Mouse (Mus musculus) telencephalon, adult 2 months (tissue): ENCODE results near the gene Prdm8.

Experiments
- DNase-seq: peaks from one replicate; pipeline ENCODE4 v3.0.0-alpha.2; 2011; ENCODE audit warnings: low read depth, low spot score

Prdm8 gene

DNA sequence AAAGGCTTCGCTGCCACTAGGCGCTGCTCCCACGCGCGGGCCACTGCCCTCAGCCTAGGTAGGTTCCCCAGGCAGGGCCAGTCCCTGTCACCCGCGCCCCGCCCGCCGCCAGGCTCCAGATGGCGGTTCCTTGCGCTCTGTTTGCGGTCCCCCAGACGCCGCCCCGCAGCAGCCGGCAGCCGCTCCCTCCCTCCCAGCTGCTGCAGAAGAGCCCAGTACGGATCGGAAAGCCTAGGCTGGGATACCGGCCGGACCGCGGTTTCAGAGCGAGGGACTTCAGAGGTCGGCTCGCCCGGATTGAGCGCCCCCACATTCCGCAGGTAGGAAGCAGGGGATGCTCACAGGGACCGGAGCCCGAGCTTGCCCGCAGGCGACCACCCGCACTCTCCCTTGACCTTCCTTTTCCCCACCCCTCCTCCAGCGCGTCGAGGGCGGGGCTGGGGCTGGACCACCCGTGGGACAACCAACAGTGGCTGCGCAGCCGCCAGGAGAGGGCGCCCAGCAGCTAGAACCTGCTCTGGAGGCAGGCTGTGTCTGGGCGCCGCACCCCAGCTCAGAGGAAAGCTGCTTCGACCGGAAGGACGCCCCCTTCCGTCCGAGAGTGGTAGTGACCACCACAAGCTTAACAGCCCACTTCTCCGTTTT, at the start of gene Prdm8:
Gene Prdm8, plus strand, starts transcription at position 19 of the 645 bp plus-strand sequence.
- DNase-seq, result no peak

GRCm38 (mm10) chr5:98127074-98127473, 39.9 kb upstream of the Prdm8 start:
- DNase-seq, result no peak

DNA sequence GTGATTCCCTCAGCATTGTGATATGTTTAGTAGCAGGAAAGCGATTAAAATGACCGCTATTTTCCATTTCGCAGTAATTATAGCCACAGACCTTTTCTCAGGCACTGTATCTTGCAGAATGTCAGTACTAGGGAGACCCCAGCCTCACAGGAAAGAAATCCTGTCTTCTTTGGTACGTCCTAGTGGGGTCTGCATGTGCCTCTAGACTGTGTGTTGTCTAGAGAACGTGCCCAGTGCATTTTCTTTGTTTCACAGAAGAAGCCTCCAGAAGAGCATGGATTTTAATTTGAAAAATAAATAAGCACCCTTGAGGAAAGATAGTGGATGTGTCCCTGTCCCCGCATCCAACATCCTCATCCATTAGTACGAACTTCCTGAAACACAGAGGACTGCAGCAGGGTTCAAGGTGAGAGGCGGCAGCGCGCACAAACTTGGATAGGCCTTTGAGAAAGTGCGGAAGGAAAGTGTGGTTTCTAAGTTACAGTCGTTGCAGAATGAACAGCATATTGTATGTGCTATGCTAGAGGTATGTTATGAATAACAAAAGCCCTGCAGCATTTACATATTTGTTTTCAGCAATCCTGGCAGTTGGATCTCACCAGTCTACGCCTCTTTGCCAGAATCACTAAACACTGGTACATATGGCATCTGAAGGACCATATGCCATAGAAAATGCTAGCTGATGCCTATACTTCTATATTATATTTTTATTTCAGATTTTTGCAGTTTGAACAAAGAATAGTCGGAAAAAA, 28.3 kb upstream of the Prdm8 start:
- peak; percentile 60 for DNase-seq

DNA sequence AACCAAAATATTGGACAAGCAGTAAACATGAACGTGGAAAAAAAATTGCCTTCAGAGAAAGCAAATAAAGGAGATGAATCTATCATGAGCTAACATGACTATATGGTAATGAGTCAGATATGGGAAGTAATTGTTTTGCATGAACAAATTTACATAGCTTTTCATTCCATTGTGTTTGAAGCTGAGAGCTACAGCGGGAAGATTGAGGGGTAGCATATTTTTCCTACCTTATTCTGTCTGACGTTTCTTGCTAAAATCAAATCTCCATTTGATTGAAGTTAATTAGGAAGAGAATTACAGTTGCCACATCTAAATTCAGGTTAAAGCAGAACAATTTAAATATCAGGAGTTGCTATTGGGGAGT, 27.7 kb upstream of the Prdm8 start:
- no peak for DNase-seq

DNA sequence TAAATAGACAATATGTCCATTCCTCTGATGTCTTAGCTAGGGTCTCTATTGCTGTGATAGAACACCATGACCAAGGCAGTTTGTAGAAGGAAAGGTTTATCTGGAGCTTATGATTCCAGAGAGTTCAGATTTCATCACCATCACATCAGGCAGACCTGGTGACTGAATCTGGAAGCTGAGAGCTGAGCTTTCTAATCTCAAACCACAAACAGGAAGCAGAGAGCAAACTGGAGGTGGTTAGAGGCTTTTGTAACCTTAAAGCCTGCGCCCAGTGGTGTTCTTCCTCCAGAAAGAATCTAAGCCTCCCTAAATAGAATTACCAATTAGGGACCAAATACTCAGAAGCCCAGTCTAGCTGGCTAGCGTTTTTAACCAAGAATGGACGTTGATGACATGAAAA, 20.1 kb upstream of the Prdm8 start:
- DNase-seq, result no peak

DNA sequence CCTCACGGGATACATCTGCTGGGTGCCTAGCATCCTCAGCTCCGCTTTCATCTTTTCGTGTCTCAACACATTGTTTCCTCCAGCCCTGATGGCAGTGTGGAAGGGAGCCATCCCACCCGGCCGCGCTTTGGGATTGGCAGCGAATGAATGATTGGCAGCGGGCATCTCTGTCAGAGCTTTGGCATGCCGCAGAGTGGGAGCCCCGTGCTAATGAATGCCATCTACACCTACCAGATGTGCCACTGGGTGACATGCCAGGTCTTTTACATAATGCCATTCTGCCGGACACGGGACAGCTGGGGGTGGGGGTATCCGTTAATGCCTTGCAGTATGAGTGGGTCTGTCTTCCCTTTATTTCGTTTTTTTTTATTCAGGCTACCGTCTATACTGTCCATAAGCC, 882 bp upstream of the Prdm8 start:
- no peak for DNase-seq

DNA sequence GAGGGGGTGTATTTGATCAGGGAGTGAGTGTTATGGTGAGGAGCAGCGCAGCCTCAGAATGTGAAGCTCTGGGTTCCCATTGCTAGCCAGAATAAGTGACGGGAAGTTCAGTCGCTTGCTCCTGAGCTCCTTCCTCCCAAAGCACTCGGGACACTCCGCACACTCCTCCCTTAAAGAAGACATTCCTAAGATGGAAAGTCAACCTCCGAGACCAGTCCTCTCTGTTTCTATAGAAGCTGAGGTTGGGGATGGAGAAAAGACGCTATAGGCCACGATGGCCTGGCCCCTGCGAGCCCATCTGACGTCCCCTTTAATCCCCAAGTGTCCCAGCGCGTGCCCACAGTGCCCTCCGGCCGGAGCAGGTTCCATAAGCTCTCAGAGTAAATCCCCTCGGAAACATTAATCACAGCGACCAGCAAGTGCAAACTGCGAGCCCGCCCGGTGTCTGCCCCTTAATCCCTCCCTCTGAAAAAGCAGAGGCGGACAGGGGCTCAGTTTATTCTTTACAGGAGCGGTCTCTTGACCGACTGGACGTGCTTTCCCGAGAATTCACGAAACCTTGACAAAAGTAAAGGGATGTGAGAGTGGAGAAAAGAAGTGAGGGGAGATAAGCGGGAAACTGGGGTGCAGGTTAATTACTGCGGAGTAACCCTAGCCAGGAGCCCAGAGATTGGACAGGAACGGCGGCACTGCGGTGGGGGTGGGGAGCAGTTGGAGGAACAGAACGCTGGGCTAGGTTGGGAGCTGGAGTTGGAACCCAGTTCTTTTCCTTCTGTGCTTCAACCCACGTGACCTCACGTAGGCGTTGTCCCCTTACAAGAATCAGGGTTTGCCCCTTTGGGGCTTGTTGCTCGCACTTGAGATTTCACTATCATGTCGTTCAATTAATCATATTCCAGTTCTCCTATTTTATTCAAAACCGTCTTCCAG, 1.6 kb downstream of the Prdm8 start:
- DNase-seq, result no peak

DNA sequence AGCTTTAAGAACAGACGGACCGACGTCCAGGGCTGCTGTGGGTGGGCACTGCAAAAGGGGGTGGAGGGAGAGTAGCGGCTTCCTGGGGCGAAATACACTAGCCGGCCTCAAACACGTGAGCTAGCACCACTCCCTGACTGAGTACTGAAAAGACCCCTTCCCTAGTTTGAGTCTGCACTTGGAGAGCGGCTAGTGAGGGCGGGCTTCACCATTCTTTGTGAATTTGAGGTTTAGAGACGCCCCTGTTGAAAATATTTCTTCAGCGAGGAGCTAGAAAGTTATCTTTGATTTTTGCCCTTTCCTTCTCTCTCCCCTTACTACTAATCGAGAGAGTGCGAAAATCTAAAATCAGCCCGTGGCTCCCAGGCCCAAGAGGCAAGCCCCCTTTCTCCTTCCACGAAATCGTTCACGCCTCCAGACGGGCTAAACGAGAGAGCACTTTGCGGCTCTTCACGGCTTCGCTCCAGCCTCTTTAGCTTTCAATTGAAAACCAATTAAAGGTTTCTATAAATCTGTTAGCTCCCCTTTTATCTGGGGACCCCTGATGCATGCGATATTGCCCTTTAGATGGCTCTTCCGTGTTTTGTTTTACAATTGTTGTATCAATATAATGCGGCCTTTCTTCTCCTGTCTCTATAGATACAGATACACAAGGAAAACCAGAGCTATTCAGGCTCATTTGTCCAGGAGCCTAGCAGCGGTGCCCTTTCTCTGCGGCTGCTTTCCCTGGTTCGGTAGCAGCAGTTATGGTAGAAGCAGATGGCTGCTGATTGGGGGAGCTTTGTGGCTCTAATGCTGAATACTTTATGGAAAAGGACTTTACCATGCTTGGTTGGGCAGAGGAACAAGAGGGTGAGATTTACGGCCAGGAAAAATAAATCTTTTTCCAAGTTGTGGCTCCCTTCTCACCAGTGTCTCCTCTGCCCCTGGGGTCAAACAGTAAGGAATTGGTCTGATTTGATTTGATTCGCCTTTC, 2.7 kb downstream of the Prdm8 start:
- DNase-seq, result no peak

DNA sequence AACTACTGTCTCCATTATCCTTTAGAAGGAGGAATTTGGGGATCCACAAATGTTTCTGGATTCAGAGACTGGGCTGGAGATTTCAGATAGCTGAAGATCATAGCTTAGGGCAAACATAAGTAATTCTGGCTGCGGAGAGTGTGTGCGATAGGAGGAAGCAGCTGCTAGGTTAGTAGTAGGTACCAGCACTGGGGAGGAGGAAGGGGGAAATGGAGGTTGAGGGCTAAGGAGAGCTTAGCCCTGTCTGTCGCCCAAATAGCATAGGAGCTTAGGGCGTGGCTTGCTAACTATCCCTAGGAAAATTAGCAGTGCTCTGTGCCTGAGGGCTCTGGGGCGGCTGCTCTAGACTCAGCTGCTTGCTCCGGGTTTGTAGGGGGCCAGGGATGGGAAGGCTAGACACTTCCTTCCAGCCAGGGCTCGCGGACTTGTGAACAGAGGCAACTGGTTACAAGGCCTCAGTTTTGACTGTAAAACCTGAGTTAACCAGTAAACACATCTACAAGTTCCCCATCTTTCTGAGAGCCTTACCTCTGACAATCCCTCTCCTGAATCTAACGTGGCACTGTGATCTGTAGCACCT, 4.7 kb downstream of the Prdm8 start:
- no peak for DNase-seq

DNA sequence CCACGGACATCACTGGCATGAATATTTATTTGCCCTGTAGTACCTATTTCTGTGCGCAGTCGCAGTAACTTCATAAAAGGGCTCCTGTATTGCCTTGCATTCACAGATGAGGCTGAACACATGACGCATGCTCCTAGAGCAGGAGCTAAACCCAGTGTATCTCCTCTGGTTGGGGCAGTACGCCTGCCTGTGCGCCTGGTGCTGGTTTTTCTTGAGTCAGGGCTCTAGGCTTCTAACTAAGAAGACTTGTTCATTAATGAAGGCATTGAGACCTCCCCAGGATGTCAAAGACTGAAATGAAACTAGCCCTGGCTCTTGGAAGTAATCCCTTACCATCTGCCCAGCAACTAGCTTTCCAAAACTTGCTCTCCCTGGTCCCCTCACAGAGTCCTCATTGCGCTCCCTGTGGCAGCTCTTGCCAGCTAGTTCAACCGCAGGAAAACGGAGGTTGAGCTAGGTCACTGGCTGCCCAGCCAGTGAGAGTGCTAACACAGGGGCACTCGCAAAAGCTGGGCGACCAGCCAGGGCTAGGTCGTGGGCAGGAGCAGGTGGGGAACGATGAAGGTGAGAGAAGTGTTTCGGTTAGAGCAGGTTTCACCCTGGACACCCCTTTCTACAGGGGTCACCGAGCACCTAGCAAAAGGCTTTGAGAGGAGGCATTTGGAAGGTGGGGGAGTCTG, 5.6 kb downstream of the Prdm8 start:
- no peak for DNase-seq

- DNase-seq, result no peak
Measured at GRCm38 (mm10) chr5:98173694-98174093, 6.7 kb downstream of the Prdm8 start.

- no peak for DNase-seq
Measured at GRCm38 (mm10) chr5:98179606-98180005, 12.6 kb downstream of the Prdm8 start.

DNA sequence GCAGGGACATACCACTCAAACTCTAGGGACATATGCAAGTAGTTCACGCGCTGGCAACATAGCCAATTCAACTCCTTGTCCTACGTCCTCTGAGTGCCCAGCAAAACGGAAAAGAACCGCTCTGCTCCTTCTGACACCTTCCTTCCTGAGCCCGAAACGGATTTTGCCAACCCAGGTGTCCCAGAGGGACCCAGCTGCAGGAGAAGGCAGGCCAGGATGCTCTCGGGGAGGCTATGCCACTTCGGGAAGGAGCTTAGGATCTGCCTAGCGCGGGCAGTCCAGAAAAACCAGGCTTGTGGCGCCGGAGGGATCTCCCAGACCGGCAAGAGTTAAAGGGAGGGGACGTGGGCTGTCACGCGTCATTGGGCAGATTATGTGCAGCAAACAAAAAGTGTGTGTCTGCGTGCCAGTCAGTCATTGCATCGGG, 13.5 kb downstream of the Prdm8 start:
- no peak for DNase-seq

DNA sequence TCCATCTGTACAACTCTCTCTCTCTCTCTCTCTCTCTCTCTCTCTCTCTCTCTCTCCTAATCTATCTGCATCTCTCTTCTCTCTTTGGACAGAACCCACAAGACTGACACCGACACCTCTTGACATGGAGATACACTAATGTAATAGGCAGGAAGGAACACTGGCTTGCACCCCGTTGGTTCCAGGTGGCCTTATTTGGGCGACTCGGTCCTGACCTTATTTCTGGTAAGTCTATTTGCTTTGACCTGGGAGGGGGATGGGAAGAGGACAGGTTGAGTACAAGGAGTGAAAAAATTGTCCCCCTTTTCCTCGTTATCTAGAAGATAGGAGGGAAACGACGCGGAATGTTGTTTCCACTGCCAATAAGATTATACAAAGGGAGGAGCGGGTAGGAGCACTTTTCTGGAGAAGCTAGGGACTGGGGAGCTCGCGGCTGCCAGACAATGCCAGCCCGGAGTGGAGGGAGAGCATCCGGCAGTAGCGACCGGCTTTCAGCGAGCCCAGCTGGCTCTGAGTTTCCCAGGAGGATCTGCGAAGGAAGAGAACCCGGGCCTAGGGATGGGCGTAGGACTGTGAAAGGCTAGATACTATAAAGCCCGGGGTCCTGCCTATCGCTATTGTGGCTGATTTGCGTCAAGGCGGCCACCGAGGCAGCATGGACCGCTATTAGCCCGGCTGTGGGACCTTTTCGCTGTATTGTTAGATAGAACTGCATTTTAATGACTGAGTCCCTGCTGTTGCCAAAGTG, 14.1 kb downstream of the Prdm8 start:
- DNase-seq, result no peak

DNA sequence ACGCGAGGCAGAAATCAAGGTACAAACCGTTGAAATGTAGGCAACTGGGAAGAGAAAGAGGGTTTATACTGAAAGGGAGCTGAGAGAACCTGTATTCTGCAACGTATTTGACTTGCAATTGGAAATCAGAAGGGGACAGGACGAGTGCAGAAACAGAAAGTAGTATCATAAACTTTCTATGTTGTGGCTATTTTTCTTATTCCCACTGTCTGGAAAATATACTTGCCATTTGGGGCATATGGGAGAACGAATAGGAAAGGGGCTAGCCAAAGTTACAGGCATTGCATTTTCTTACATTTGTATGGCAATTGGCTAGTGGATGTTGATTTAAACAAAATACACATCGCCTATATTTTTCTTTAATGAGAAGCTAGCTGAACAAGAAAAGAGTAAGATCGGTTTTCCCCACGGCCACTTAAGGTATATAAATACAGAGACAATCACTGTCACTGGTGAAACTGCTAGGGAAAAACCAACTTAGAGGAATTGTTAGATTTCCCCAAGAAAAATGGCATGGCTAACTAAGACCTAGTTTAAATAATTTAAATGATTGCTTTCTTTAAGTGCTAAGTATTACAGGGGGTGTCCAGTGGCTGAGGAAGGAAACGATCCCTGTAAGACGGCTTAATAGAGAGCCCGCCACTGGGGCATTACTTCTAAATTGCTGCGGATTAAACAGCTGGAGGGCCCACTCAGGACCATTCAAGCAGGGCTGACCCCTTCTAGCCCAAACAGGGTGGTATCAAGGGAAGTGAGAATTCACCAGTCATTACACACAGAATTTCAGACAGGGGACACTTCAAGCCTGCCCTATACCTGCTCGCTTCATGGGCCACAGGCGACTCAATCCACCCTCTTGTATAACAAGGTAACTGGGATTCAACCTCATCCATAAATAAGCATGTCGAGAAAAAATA, 14.9 kb downstream of the Prdm8 start:
- DNase-seq, result no peak

GRCm38 (mm10) chr5:98182603-98182920, 15.6 kb downstream of the Prdm8 start:
- DNase-seq, result no peak

GRCm38 (mm10) chr5:98183031-98183595, 16.1 kb downstream of the Prdm8 start:
- no peak for DNase-seq

DNA sequence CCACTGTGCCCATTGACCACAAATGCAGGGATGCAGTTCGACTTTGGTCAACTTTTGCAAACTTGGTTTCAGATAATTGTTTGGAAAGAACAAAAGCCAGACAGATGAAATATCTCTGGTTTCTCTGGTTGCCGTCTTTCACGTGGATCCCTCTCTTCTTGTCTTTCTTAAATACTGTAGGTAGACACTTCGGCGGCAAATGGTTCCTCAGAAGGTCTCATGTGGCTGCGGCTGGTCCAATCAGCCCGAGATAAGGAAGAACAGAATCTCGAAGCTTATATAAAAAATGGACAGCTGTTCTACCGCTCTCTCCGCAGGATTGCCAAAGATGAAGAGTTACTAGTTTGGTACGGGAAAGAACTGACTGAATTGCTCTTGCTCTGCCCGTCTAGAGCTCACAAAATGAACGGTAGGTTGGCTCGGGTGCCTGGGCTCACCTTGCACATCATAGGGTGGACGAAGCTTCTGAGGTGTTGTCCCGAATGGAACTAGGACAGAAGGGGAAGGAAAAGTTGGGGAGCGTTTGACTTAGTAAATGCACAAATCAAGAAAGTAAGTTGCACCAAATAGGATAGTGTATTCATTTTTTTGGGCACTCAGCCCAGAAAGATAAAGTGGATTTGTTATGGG, 17.4 kb downstream of the Prdm8 start:
- no peak for DNase-seq
